Mouse (Mus musculus) brain, embryonic 18.5 days (tissue): ENCODE data around the gene Sema4a.
"Not testable (repeated sequence)": the region's sequence is repeated elsewhere in the genome, so short reads cannot be mapped to it uniquely, and the experiment has no call there.

Experiments used
- DNase-seq: peaks from one replicate; pipeline ENCODE4 v3.0.0-alpha.2; 2012; ENCODE audit warnings: low read depth, low spot score

The Sema4a gene

GRCm38 (mm10) chr3:88428639-88429038 lies 32.3 kb downstream of the Sema4a start:
- DNase-seq: not testable (repeated sequence)

- no peak for DNase-seq
These were observed 33.6 kb downstream of the Sema4a start for GRCm38 (mm10) chr3:88427342-88427905.

GRCm38 (mm10) chr3:88425708-88426420 lies 35.1 kb downstream of the Sema4a start:
- no peak for DNase-seq

- DNase-seq: no peak
These were observed 35.7 kb downstream of the Sema4a start for GRCm38 (mm10) chr3:88425330-88425689.

- peak; percentile 97 for DNase-seq
These were observed 36.2 kb downstream of the Sema4a start, which contains the start of gene Slc25a44 for GRCm38 (mm10) chr3:88424605-88425329. TSS of gene Slc25a44 (minus strand) at chr3:88425139.

- DNase-seq: no peak
These were observed 38.8 kb downstream of the Sema4a start for GRCm38 (mm10) chr3:88422020-88422720.

GRCm38 (mm10) chr3:88420771-88421170 lies 40.2 kb downstream of the Sema4a start:
- DNase-seq: no peak

GRCm38 (mm10) chr3:88418016-88418415 lies 43.0 kb downstream of the Sema4a start:
- DNase-seq: no peak

- no peak for DNase-seq
These were observed 45.3 kb downstream of the Sema4a start for GRCm38 (mm10) chr3:88415668-88416067.

- no peak for DNase-seq
These were observed 48.3 kb downstream of the Sema4a start for GRCm38 (mm10) chr3:88412636-88413035.

- no peak for DNase-seq
These were observed 49.3 kb downstream of the Sema4a start for GRCm38 (mm10) chr3:88411681-88412080.

- no peak for DNase-seq
These were observed 50.3 kb downstream of the Sema4a start for GRCm38 (mm10) chr3:88410645-88411031.

- DNase-seq: peak; percentile 79
These were observed 51.0 kb downstream of the Sema4a start, which contains the start of gene Pmf1 for GRCm38 (mm10) chr3:88409741-88410644. TSS of gene Pmf1 (minus strand) at chr3:88410331.

GRCm38 (mm10) chr3:88408953-88409352 lies 52.0 kb downstream of the Sema4a start:
- no peak for DNase-seq

GRCm38 (mm10) chr3:88407529-88407928 lies 53.5 kb downstream of the Sema4a start:
- no peak for DNase-seq

GRCm38 (mm10) chr3:88407090-88407489 lies 53.9 kb downstream of the Sema4a start:
- DNase-seq: peak; percentile 64

GRCm38 (mm10) chr3:88403522-88404230 lies 57.3 kb downstream of the Sema4a start:
- no peak for DNase-seq

- no peak for DNase-seq
These were observed 62.3 kb downstream of the Sema4a start for GRCm38 (mm10) chr3:88398666-88399065.

- no peak for DNase-seq
These were observed 65.2 kb downstream of the Sema4a start for GRCm38 (mm10) chr3:88395742-88396141.

- DNase-seq: no peak
These were observed 65.7 kb downstream of the Sema4a start for GRCm38 (mm10) chr3:88395288-88395687.
